Comparison of ENCODE assay signal across 29 mouse cellular contexts in genomic region chr17:36697693-36698092, GRCm38 (mm10). TPM values are rescaled to one million over a fixed set of nuclear protein-coding genes. Genes with fewer than 3 reads are reported as not detected.
A peak's percentile ranks its signal among the peaks of the same experiment; 100 is the strongest.
DNase-seq lines count a peak whose midpoint lies in the region; ATAC-seq and TF ChIP-seq lines count a peak whose summit lies in the region.
"Had no signal": no experiment of that assay in that cellular context is flagged by ENCODE, and none has a peak within 500 bp of the region (broad histone marks: within the 10 kb centered on the region; RNA-seq: fewer than 3 reads in every experiment).

No protein-coding gene starts in this region.

- H3K9ac ChIP-seq in lung, postnatal 0 days (replicated peaks; ENCODE audit: low read depth) = no peak overlapping the region

- DNase-seq in lung, postnatal 36 days = peak; percentile 7
- no peak for DNase-seq in lung, postnatal 0 days (ENCODE audit: low spot score)
- peak; percentile 67 for DNase-seq in 416B (ENCODE audit: low read depth)
- DNase-seq in layer of hippocampus, postnatal 36 days = no peak
- DNase-seq in frontal cortex, postnatal 14 days (ENCODE audit: low spot score in 2 of 2) = no peak
- DNase-seq: adrenal gland, adult 2 months; adrenal gland, adult 8-10 months; adrenal gland, postnatal 10 days; adrenal gland, postnatal 14 days; adrenal gland, postnatal 25 days; adrenal gland, postnatal 36 days; B cell, adult 2 months; cerebellum, adult 11 months; cerebellum, adult 11-12 months; cerebellum, adult 18-20 months had no signal

- H3K9me3 ChIP-seq in lung, postnatal 0 days (ENCODE audit: low read length) = no peaks in the 10 kb centered on the region
- H3K9me3 ChIP-seq: G1E had no signal

- H3K27ac ChIP-seq in lung, postnatal 0 days (ENCODE audit: low read length) = no peak overlapping the region

- TF ChIP-seq CTCF in lung, postnatal 0 days (IDR thresholded peaks at IDR 0.05) = no peak

- H3K4me1 ChIP-seq in lung, postnatal 0 days (ENCODE audit: insufficient read depth, low read depth, low read length) = no peaks in the 10 kb centered on the region

- H3K27me3 ChIP-seq in lung, postnatal 0 days (replicated peaks; ENCODE audit: insufficient read depth, low read length) = no peaks in the 10 kb centered on the region

- no peak for ATAC-seq in lung, postnatal 0 days
- ATAC-seq in granulocyte monocyte progenitor cell, adult 5-6 weeks (replicated peaks; ENCODE audit: poor library complexity, severe bottlenecking) = peak; percentile 52
- peak; percentile 58 for ATAC-seq in megakaryocyte progenitor cell, adult 5-6 weeks (replicated peaks; ENCODE audit: poor library complexity)
- no peak for ATAC-seq in frontal cortex, adult (ENCODE audit: low TSS enrichment)
- ATAC-seq: activated CD4-positive, CD25-positive, alpha-beta regulatory T cell, adult 4 months; CD4-positive, CD25-positive, alpha-beta regulatory T cell, adult 4 months; Patski had no signal

- H3K4me3 ChIP-seq in lung, postnatal 0 days (ENCODE audit: low read depth, low read length) = no peak overlapping the region

- no peak for TF ChIP-seq EP300 in lung, postnatal 0 days (IDR thresholded peaks at IDR 0.05)

- no peaks in the 10 kb centered on the region for H3K36me3 ChIP-seq in lung, postnatal 0 days (ENCODE audit: insufficient read depth, low read length)
- H3K36me3 ChIP-seq: G1E had no signal

- no peak overlapping the region for H3K4me2 ChIP-seq in lung, postnatal 0 days (replicated peaks; ENCODE audit: low read depth, low read length)

- WGBS in lung, postnatal 0 days = 34% methylated on average over 2 of the region's 2 CpGs

RNA-seq across cellular contexts. Expression of gene H2-M1, which starts 25.7 kb away (rescaled TPM):
- not detected in 2 replicates for polyA plus RNA-seq in lung, postnatal 0 days (2015; fragmentation: Nextera tagmentation; extraction: Ambion mirVana)
- not detected in 2 replicates for total RNA-seq in granulocyte monocyte progenitor cell, adult 5-6 weeks (2014; fragmentation: Nextera tagmentation)
- not detected in 2 replicates for total RNA-seq in granulocyte monocyte progenitor cell, adult 5-6 weeks (2017)
- not detected in 2 replicates for total RNA-seq in megakaryocyte progenitor cell, adult 5-6 weeks (2015)
- total RNA-seq in megakaryocyte progenitor cell, adult 5-6 weeks (2017) = not detected in 2 replicates
- not detected for total RNA-seq in layer of hippocampus, postnatal 36 days (2021)
- total RNA-seq: adrenal gland, adult 18-20 months; adrenal gland, adult 2 months; adrenal gland, adult 8-10 months; adrenal gland, postnatal 10 days; adrenal gland, postnatal 14 days; adrenal gland, postnatal 25 days; adrenal gland, postnatal 36 days; adrenal gland, postnatal 4 days; CH12.LX; ES-E14; MEL had no signal
- polyA plus RNA-seq: activated CD4-positive, CD25-positive, alpha-beta regulatory T cell, adult 4 months; adrenal gland, adult 2 months; brain, embryonic 14.5 days; C2C12; CD4-positive, CD25-positive, alpha-beta regulatory T cell, adult 4 months; G1E; Patski had no signal

RNA-seq across cellular contexts. Expression of gene H2-M9, which starts 55.2 kb away (rescaled TPM):
- 0.11 and 0.40 TPM in 2 replicates for polyA plus RNA-seq in lung, postnatal 0 days (2015; fragmentation: Nextera tagmentation; extraction: Ambion mirVana)
- total RNA-seq in granulocyte monocyte progenitor cell, adult 5-6 weeks (2014; fragmentation: Nextera tagmentation) = not detected in 2 replicates
- not detected in 2 replicates for total RNA-seq in granulocyte monocyte progenitor cell, adult 5-6 weeks (2017)
- not detected in 2 replicates for total RNA-seq in megakaryocyte progenitor cell, adult 5-6 weeks (2015)
- total RNA-seq in megakaryocyte progenitor cell, adult 5-6 weeks (2017) = not detected in 2 replicates
- not detected for total RNA-seq in layer of hippocampus, postnatal 36 days (2021)
- total RNA-seq: adrenal gland, adult 8-10 months; adrenal gland, postnatal 4 days; CH12.LX; ES-E14; MEL had no signal
- polyA plus RNA-seq: activated CD4-positive, CD25-positive, alpha-beta regulatory T cell, adult 4 months; adrenal gland, adult 2 months; brain, embryonic 14.5 days; C2C12; CD4-positive, CD25-positive, alpha-beta regulatory T cell, adult 4 months; G1E; Patski had no signal

Comparison
In these comparisons a context has a peak if more than half of its experiments do, and no peak if none do; other contexts are left out.
1. DNase-seq: peak in lung, postnatal 36 days (single experiment) and 416B (single experiment); none in lung, postnatal 0 days (single experiment), layer of hippocampus, postnatal 36 days (0 of 2) and frontal cortex, postnatal 14 days (0 of 2).
2. ATAC-seq: peak in granulocyte monocyte progenitor cell, adult 5-6 weeks (single experiment) and megakaryocyte progenitor cell, adult 5-6 weeks (single experiment); none in lung, postnatal 0 days (single experiment) and frontal cortex, adult (single experiment).